Mouse (Mus musculus): ENCODE results near the gene Arpc5l.

GRCm38 (mm10) chr2:39040215-39040614 is 35.1 kb downstream of the Arpc5l start:
- TF ChIP-seq EP300 (IDR thresholded peaks at IDR 0.05; ENCODE audit: low read depth in 1 of 2, low read length in 2 of 2) (no peak), CTCF (IDR thresholded peaks at IDR 0.05 in 2 of 3, conservative IDR thresholded peaks at IDR 0.05 in 1 of 3; ENCODE audit: control insufficient read depth in 1 of 3, insufficient read depth in 1 of 3, low read depth in 2 of 3, low read length in 3 of 3, poor library complexity in 1 of 3, severe bottlenecking in 1 of 3) (no peak), POLR2A (IDR thresholded peaks at IDR 0.05; ENCODE audit: control insufficient read depth in 1 of 2, insufficient read depth in 1 of 2, low read depth in 1 of 2, low read length in 2 of 2, poor library complexity in 1 of 2) (no peak), TBP (IDR thresholded peaks at IDR 0.05; ENCODE audit: low read depth, low read length) (no peak), POLR2AphosphoS5 (IDR thresholded peaks at IDR 0.05; ENCODE audit: borderline replicate concordance, low read depth, low read length) (no peak), USF1 (IDR thresholded peaks at IDR 0.05; ENCODE audit: low read depth, low read length) (no peak), NRF1 (IDR thresholded peaks at IDR 0.05; ENCODE audit: insufficient read depth, low read depth, low read length, poor library complexity, severe bottlenecking) (no peak)
